Mouse (Mus musculus): ENCODE data around the gene Gtf3c4. TPM values are rescaled to one million over a fixed set of nuclear protein-coding genes. Genes with fewer than 3 reads are reported as not detected.

Gtf3c4 gene
- polyA plus RNA-seq, 1 experiment from 2014 or later = 13.9 TPM

DNA sequence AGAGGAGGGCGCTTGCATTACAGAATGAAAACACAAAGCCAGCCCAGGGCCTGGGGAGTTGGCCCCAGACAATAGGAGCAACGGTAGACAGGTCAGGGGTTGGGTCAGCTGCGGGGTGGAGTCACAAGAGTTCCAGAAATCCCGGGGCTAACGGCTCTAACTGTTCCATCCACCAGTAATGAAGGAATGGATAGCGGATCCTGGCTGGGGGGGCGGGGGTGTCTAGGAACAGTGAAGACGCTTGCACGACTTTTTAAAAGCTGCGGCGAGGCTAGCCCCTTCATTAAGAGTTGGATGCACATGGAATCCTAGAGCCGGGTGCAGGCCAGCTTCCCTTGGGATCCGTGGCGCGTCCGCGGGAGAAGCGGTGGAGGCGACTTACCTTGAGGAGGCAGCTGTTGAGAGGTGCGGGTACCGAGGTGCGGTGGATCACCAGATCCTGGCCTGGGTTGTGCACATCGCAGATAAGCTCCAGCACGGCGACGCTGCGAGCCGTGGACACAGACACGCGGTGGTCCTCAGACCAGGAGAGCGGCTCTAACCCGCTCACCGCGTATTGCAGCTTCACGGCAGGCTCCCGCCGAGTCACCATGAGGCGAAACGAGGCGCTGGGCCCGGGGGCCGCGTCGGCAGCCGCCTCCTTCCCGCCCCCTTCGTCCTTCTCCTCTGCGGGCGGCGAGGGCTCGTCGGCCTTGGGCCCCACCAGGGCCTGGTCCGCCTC is 499 bp downstream of the Gtf3c4 start:
- peak overlapping the region; percentile 96 for H3K9ac ChIP-seq (ENCODE audit: low read length)
- H3K4me1 ChIP-seq (ENCODE audit: control insufficient read depth in 2 of 2, insufficient read depth in 2 of 2, low read length in 2 of 2) = peaks cover 0 to 39% of the 10 kb centered on the region in 2 experiments; a peak in 3 of 4 replicates
- peak overlapping the region; percentile 41 to 91 for H3K27ac ChIP-seq (replicated peaks in 1 of 2; ENCODE audit: control insufficient read depth in 1 of 2, insufficient read depth in 1 of 2, low read depth in 2 of 2, low read length in 2 of 2)
- peak overlapping the region; percentile 87 for H3K4me2 ChIP-seq (ENCODE audit: low read length)
- H3K27me3 ChIP-seq (ENCODE audit: control insufficient read depth, insufficient read depth, low read length) = no peaks in the 10 kb centered on the region
- WGBS = under 1% methylated on average over 53 of the region's 53 CpGs
- peaks cover 7% of the 10 kb centered on the region for H3K36me3 ChIP-seq (ENCODE audit: control insufficient read depth, insufficient read depth, low read length)
- no peaks in the 10 kb centered on the region for H3K9me3 ChIP-seq (ENCODE audit: control insufficient read depth, low read length)
- ATAC-seq (ENCODE audit: insufficient number of reproducible peaks, insufficient read depth, low FRiP score, low read depth) = peak; percentile 51
- H3K4me3 ChIP-seq (ENCODE audit: control insufficient read depth in 1 of 2, insufficient read depth in 1 of 2, low read depth in 1 of 2, low read length in 2 of 2) = peak overlapping the region; percentile 88 to 98

DNA sequence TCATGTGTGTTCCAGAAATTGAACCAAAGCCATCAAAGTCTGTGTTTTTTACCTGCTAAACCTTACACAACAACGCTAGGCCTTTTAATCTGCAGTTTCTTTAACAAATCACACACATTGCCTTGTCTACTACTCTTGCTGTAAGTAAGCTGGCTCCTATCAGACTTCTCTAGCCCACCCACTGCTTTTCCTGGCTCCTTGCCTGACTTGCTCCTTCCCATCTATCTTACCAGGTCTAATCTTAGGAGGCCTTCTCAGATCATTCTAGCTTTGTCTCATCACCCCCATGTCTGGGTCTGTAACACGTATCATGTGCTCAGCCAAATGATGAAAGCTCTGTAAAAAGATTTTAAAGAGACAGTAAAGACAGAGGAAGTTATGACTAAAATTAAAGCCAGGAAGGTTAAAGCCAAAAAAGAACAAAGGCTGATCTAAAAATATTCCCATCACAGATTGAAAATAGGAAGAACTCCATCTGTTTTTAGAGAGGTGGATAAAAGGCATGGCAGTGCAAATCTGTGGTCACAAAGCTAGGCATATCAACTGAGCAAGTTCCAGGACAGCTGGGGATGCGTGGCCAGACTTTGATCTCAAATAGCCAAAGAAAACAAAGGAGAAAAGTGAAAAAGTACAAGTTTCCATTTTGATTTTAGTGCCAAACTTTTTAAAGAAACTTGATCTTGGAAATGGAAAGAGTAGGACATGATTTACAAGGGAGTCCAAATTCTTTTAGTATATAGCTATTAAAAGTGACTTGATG is 3.8 kb downstream of the Gtf3c4 start:
- Histone ChIP-seq H3K4me2 (ENCODE audit: low read length) (no peak overlapping the region), H3K9ac (ENCODE audit: low read length) (no peak overlapping the region)
- 40% methylated on average over 3 of the region's 3 CpGs for WGBS

DNA sequence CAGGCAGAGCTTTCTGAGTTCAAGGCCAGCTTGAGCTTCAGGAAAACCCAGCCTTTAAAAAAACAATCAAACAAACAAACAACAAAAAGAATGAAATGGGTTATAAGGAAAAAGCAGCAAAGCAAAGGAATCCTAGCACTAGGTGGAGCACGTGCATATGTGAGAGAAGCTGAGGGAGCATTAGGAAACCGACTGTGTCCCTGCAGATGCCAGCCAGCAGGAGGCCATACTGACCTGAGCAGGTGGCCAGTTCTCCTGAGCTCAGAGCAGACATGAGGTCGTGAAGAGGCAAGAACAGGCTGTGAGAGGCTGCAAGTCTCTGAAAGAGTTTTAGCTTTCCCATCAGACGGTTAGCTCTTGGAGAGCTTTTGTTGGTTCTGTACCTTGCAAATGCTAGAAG is 10.9 kb downstream of the Gtf3c4 start:
- H3K9ac ChIP-seq (ENCODE audit: low read length) = no peak overlapping the region
- H3K27me3 ChIP-seq (ENCODE audit: control insufficient read depth, insufficient read depth, low read length) = no peaks in the 10 kb centered on the region
- H3K4me2 ChIP-seq (ENCODE audit: low read length) = no peak overlapping the region
- 32% methylated on average over 4 of the region's 4 CpGs for WGBS
- H3K36me3 ChIP-seq (ENCODE audit: control insufficient read depth, insufficient read depth, low read length) = peaks cover 94% of the 10 kb centered on the region
- no peaks in the 10 kb centered on the region for H3K9me3 ChIP-seq (ENCODE audit: control insufficient read depth, low read length)
- ATAC-seq (ENCODE audit: insufficient number of reproducible peaks, insufficient read depth, low FRiP score, low read depth) = no peak
- no peak overlapping the region for H3K27ac ChIP-seq (replicated peaks in 1 of 2; ENCODE audit: control insufficient read depth in 1 of 2, insufficient read depth in 1 of 2, low read depth in 2 of 2, low read length in 2 of 2)
- no peaks in the 10 kb centered on the region for H3K4me1 ChIP-seq (ENCODE audit: control insufficient read depth in 2 of 2, insufficient read depth in 2 of 2, low read length in 2 of 2)
- H3K4me3 ChIP-seq (ENCODE audit: control insufficient read depth in 1 of 2, insufficient read depth in 1 of 2, low read depth in 1 of 2, low read length in 2 of 2) = no peak overlapping the region

More for the DNA sequence above, 3.8 kb downstream of the Gtf3c4 start:
- H3K36me3 ChIP-seq (ENCODE audit: control insufficient read depth, insufficient read depth, low read length) = peaks cover 36% of the 10 kb centered on the region
- H3K9me3 ChIP-seq (ENCODE audit: control insufficient read depth, low read length) = no peaks in the 10 kb centered on the region
- no peak overlapping the region for H3K27ac ChIP-seq (replicated peaks in 1 of 2; ENCODE audit: control insufficient read depth in 1 of 2, insufficient read depth in 1 of 2, low read depth in 2 of 2, low read length in 2 of 2)
- H3K27me3 ChIP-seq (ENCODE audit: control insufficient read depth, insufficient read depth, low read length) = no peaks in the 10 kb centered on the region
- H3K4me1 ChIP-seq (ENCODE audit: control insufficient read depth in 2 of 2, insufficient read depth in 2 of 2, low read length in 2 of 2) = peaks cover 0 to 33% of the 10 kb centered on the region in 2 experiments; a peak in 3 of 4 replicates
- no peak for ATAC-seq (ENCODE audit: insufficient number of reproducible peaks, insufficient read depth, low FRiP score, low read depth)
- no peak overlapping the region for H3K4me3 ChIP-seq (ENCODE audit: control insufficient read depth in 1 of 2, insufficient read depth in 1 of 2, low read depth in 1 of 2, low read length in 2 of 2)

DNA sequence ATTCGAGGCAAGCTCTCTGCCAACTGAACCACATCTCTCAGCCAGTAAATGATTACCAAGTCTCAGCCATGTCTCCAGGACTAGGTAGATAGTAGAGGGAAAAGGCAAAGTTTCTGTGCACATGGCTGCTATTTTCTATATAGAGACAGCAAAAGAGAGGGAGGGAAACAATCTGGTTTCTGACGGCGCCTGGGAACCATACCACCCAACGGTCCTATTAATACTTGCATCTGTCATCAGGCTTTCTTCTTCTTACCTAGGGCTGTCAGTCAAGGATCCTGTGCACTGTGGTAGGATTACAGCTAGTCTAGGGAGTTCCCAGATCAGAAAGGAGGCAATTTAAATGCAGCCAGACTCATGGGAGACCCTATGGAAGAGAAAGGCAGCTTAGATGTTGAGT is 21.3 kb downstream of the Gtf3c4 start:
- Histone ChIP-seq H3K4me3 (ENCODE audit: control insufficient read depth in 1 of 2, insufficient read depth in 1 of 2, low read depth in 1 of 2, low read length in 2 of 2) (no peak overlapping the region), H3K9ac (ENCODE audit: low read length) (no peak overlapping the region), H3K36me3 (ENCODE audit: control insufficient read depth, insufficient read depth, low read length) (peaks cover 12% of the 10 kb centered on the region), H3K27ac (replicated peaks in 1 of 2; ENCODE audit: control insufficient read depth in 1 of 2, insufficient read depth in 1 of 2, low read depth in 2 of 2, low read length in 2 of 2) (no peak overlapping the region), H3K27me3 (ENCODE audit: control insufficient read depth, insufficient read depth, low read length) (no peaks in the 10 kb centered on the region), H3K9me3 (ENCODE audit: control insufficient read depth, low read length) (no peaks in the 10 kb centered on the region), H3K4me2 (ENCODE audit: low read length) (no peak overlapping the region), H3K4me1 (ENCODE audit: control insufficient read depth in 2 of 2, insufficient read depth in 2 of 2, low read length in 2 of 2) (no peaks in the 10 kb centered on the region)
- WGBS = 54% methylated on average over 4 of the region's 4 CpGs
- no peak for ATAC-seq (ENCODE audit: insufficient number of reproducible peaks, insufficient read depth, low FRiP score, low read depth)

DNA sequence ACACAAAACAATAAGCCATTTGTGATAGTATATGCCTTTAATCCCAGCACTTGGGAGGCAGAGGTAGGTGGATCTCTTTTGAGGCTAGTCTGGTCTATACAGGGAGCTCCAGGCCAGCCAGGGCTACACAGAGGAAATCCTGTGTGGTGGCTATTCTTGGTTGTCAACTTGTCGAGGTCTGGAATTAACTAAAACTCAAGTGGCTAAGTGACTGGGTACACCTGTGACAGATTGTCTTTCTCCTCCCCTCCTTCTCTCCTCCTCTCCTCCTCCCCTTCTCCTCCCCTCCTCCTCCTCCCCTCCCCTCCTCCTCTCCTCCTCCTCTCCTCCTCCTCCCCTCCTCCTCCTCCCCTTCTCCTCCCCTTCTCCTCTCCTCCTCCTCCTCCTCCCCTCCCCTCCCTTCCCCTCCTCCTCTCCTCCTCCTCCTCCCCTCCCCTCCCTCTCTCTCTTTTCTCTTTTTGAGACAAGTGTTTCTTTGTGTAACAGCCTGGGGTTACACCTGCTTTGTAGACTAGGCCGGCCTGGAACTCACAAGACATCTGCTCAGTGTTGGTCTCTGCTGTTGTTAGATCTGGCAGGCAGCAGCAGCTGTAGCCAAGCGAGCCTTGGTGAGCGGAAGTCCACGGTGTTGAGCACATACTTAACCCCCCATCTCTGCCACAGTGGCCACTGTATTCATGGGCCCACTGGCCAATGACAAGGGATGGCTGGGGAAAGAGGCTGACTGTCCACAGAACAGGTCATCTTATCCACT is 29.7 kb downstream of the Gtf3c4 start:
- Histone ChIP-seq H3K9me3 (ENCODE audit: control insufficient read depth, low read length) (no peaks in the 10 kb centered on the region), H3K4me2 (ENCODE audit: low read length) (no peak overlapping the region), H3K36me3 (ENCODE audit: control insufficient read depth, insufficient read depth, low read length) (no peaks in the 10 kb centered on the region), H3K4me3 (ENCODE audit: control insufficient read depth in 1 of 2, insufficient read depth in 1 of 2, low read depth in 1 of 2, low read length in 2 of 2) (no peak overlapping the region), H3K4me1 (ENCODE audit: control insufficient read depth in 2 of 2, insufficient read depth in 2 of 2, low read length in 2 of 2) (peaks cover 0 to 3% of the 10 kb centered on the region in 2 experiments; a peak in 1 of 4 replicates), H3K27ac (replicated peaks in 1 of 2; ENCODE audit: control insufficient read depth in 1 of 2, insufficient read depth in 1 of 2, low read depth in 2 of 2, low read length in 2 of 2) (no peak overlapping the region), H3K9ac (ENCODE audit: low read length) (no peak overlapping the region), H3K27me3 (ENCODE audit: control insufficient read depth, insufficient read depth, low read length) (no peaks in the 10 kb centered on the region)
- WGBS = 51% methylated on average over 5 of the region's 5 CpGs
- ATAC-seq (ENCODE audit: insufficient number of reproducible peaks, insufficient read depth, low FRiP score, low read depth) = no peak

DNA sequence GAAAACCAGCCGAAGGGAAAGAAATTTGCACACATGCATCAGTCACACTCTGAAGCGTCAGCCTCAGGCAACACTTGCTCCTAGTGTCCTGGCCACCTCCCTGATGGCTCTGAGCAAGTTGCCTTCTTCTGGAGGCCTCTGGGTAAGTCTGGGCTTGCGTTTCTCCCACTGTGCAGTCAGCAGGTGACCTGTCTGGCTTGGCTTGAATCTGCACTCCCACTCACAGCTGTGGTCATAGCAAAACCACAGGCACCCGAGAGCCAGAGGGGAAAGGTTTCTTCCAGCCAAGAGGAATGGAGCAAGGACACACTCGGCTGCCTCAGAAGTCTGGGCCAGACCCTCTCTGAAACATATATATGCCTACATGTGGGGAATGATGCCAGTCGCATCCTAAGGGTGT is 31.3 kb downstream of the Gtf3c4 start:
- Histone ChIP-seq H3K9ac (ENCODE audit: low read length) (no peak overlapping the region), H3K4me2 (ENCODE audit: low read length) (no peak overlapping the region), H3K4me3 (ENCODE audit: control insufficient read depth in 1 of 2, insufficient read depth in 1 of 2, low read depth in 1 of 2, low read length in 2 of 2) (no peak overlapping the region), H3K27ac (replicated peaks in 1 of 2; ENCODE audit: control insufficient read depth in 1 of 2, insufficient read depth in 1 of 2, low read depth in 2 of 2, low read length in 2 of 2) (no peak overlapping the region), H3K36me3 (ENCODE audit: control insufficient read depth, insufficient read depth, low read length) (no peaks in the 10 kb centered on the region), H3K9me3 (ENCODE audit: control insufficient read depth, low read length) (no peaks in the 10 kb centered on the region), H3K27me3 (ENCODE audit: control insufficient read depth, insufficient read depth, low read length) (no peaks in the 10 kb centered on the region), H3K4me1 (ENCODE audit: control insufficient read depth in 2 of 2, insufficient read depth in 2 of 2, low read length in 2 of 2) (peaks cover 0 to 3% of the 10 kb centered on the region in 2 experiments; a peak in 1 of 4 replicates)
- WGBS = 65% methylated on average over 6 of the region's 6 CpGs
- no peak for ATAC-seq (ENCODE audit: insufficient number of reproducible peaks, insufficient read depth, low FRiP score, low read depth)

DNA sequence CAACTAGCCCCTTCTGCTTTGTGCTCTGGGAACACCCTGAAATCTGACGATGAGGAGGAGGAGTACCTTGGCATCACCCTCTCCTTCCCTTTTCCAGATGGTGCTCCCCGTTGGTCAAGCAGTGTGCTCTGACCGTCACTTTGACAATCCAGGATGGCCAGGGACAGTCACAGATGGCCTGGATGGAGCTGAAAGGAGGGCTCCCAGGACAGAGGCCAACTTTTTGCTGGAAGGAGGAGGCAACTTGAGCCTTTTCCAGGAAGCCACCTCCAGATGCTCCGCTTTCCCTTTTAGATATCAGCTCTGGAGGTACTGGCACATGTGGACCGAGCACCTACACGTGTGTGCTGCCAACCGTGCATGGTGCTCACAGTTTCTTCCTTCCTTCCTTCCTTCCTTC is 36.8 kb downstream of the Gtf3c4 start:
- no peak for ATAC-seq (ENCODE audit: insufficient number of reproducible peaks, insufficient read depth, low FRiP score, low read depth)
- no peak overlapping the region for H3K9ac ChIP-seq (ENCODE audit: low read length)
- no peaks in the 10 kb centered on the region for H3K9me3 ChIP-seq (ENCODE audit: control insufficient read depth, low read length)
- no peaks in the 10 kb centered on the region for H3K36me3 ChIP-seq (ENCODE audit: control insufficient read depth, insufficient read depth, low read length)
- H3K4me3 ChIP-seq (ENCODE audit: control insufficient read depth in 1 of 2, insufficient read depth in 1 of 2, low read depth in 1 of 2, low read length in 2 of 2) = no peak overlapping the region
- no peak overlapping the region for H3K4me2 ChIP-seq (ENCODE audit: low read length)
- peaks cover 5 to 7% of the 10 kb centered on the region in 2 experiments; a peak in 3 of 4 replicates for H3K4me1 ChIP-seq (ENCODE audit: control insufficient read depth in 2 of 2, insufficient read depth in 2 of 2, low read length in 2 of 2)
- 81% methylated on average over 7 of the region's 7 CpGs for WGBS
- no peaks in the 10 kb centered on the region for H3K27me3 ChIP-seq (ENCODE audit: control insufficient read depth, insufficient read depth, low read length)
- no peak overlapping the region for H3K27ac ChIP-seq (replicated peaks in 1 of 2; ENCODE audit: control insufficient read depth in 1 of 2, insufficient read depth in 1 of 2, low read depth in 2 of 2, low read length in 2 of 2)

Measured in heart, embryonic 14.5 days (tissue).